Mouse (Mus musculus) C2C12 (cell line): ENCODE data around the gene Cnpy4. TPM values are rescaled to one million over a fixed set of nuclear protein-coding genes. Genes with fewer than 3 reads are reported as not detected.
"Not testable (repeated sequence)": the region's sequence is repeated elsewhere in the genome, so short reads cannot be mapped to it uniquely, and the experiment has no call there.

Experiments used
- H3K27me3 ChIP-seq: one replicate; pipeline ENCODE4 v1.6.1; 2011; ENCODE audit not compliant: control insufficient read depth, insufficient read depth, insufficient read length
- H3K36me3 ChIP-seq: one replicate; pipeline ENCODE4 v1.6.1; 2011; ENCODE audit not compliant: control insufficient read depth, insufficient read depth
- H3K4me3 ChIP-seq: one replicate; pipeline ENCODE4 v1.5.1; 2011; ENCODE audit warnings: mild to moderate bottlenecking, control low read depth; ENCODE audit not compliant: poor library complexity, insufficient read depth, severe bottlenecking
- H3K79me2 ChIP-seq: one replicate; pipeline ENCODE4 v1.6.1; 2011; ENCODE audit not compliant: control insufficient read depth, insufficient read depth
- H3K79me3 ChIP-seq: one replicate; pipeline ENCODE4 v1.6.1; 2011; ENCODE audit warnings: low read depth, control low read depth
- H3ac ChIP-seq: one replicate; pipeline ENCODE3; 2011; ENCODE audit warnings: low read depth; ENCODE audit not compliant: control insufficient read depth, insufficient read length
- CEBPB ChIP-seq: IDR thresholded peaks from one replicate; pipeline ENCODE4 v1.6.1; 2011; ENCODE audit warnings: low read depth, mild to moderate bottlenecking, control low read depth, moderate library complexity
- CTCF ChIP-seq: IDR thresholded peaks from one replicate; pipeline ENCODE4 v1.5.1; 2011; ENCODE audit not compliant: control insufficient read depth, insufficient read depth, insufficient read length
- FOSL1 ChIP-seq: IDR thresholded peaks from one replicate; pipeline ENCODE4 v1.8.0; 2011; ENCODE audit warnings: mild to moderate bottlenecking, low read length; ENCODE audit not compliant: poor library complexity, insufficient read depth, severe bottlenecking
- MAX ChIP-seq: IDR thresholded peaks from one replicate; pipeline ENCODE4 v1.6.1; 2011; ENCODE audit warnings: mild to moderate bottlenecking, control low read depth
- MYOD1 ChIP-seq: IDR thresholded peaks from one replicate; pipeline ENCODE4 v1.6.1; 2011; ENCODE audit warnings: low read depth; ENCODE audit not compliant: control insufficient read depth, insufficient read length
- MYOG ChIP-seq: IDR thresholded peaks from one replicate; pipeline ENCODE4 v1.6.1; 2011; ENCODE audit not compliant: control insufficient read depth, insufficient read length; ENCODE audit errors: extremely low read depth
- USF1 ChIP-seq: IDR thresholded peaks from one replicate; pipeline ENCODE4 v1.6.1; 2011; ENCODE audit warnings: low read depth, mild to moderate bottlenecking, control low read depth, moderate library complexity
- polyA plus RNA-seq: library from polyadenylated mRNA; unstranded; fragments of >200 nt; fragmentation: generic; extraction: Trizol; gene quantifications from one replicate; pipeline ENCODE4 v1.2.1, GENCODE M21; 2012; ENCODE audit warnings: missing spikeins

Cnpy4 gene
- polyA plus RNA-seq, 1 experiment: 23.0 TPM

GRCm38 (mm10) chr5:138195463-138195862 is 8.2 kb downstream of the Cnpy4 start:
- no peak for TF ChIP-seq MYOD1
- no peak for TF ChIP-seq CTCF
- no peak for TF ChIP-seq MYOG
- no peak for TF ChIP-seq USF1
- TF ChIP-seq FOSL1: no peak
- TF ChIP-seq CEBPB: no peak
- no peak for TF ChIP-seq MAX
- Histone ChIP-seq H3K4me3 (no peak overlapping the region), H3ac (no peak overlapping the region), H3K27me3 (no peaks in the 10 kb centered on the region), H3K79me3 (no peaks in the 10 kb centered on the region), H3K79me2 (no peaks in the 10 kb centered on the region), H3K36me3 (peaks cover 14% of the 10 kb centered on the region)

GRCm38 (mm10) chr5:138199576-138199975 is 12.3 kb downstream of the Cnpy4 start:
- TF ChIP-seq FOSL1: no peak
- no peak overlapping the region for H3ac ChIP-seq
- H3K79me2 ChIP-seq: no peaks in the 10 kb centered on the region
- H3K27me3 ChIP-seq: no peaks in the 10 kb centered on the region
- H3K79me3 ChIP-seq: no peaks in the 10 kb centered on the region
- H3K36me3 ChIP-seq: no peaks in the 10 kb centered on the region
- H3K4me3 ChIP-seq: no peak overlapping the region

GRCm38 (mm10) chr5:138202086-138202485 is 14.8 kb downstream of the Cnpy4 start:
- Histone ChIP-seq H3ac (no peak overlapping the region), H3K79me3 (no peaks in the 10 kb centered on the region), H3K4me3 (no peak overlapping the region), H3K36me3 (no peaks in the 10 kb centered on the region), H3K27me3 (no peaks in the 10 kb centered on the region), H3K79me2 (no peaks in the 10 kb centered on the region)
- no peak for TF ChIP-seq FOSL1
- no peak for TF ChIP-seq USF1
- TF ChIP-seq CTCF: no peak
- TF ChIP-seq MAX: no peak
- TF ChIP-seq MYOG: no peak
- TF ChIP-seq MYOD1: no peak
- TF ChIP-seq CEBPB: no peak

DNA sequence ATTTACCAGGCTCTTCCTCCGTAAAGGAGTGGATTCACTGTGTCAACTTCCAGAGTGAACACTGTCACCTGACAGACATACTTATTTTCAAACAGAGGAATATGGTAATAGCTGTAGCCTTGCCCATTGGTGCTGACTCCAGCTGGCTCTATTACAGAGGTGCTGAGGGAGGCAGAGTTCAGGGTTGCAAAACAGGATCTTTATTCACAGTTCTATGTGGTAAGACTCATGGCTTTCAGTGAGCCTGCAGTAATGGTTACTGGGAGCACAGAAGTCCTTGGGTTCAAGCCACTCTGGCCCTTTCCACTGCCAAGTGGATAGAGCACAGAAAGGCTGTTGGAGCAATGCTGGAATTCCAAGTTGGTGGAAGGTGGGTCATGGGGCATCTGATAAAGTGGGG is 20.0 kb downstream of the Cnpy4 start:
- TF ChIP-seq CEBPB (no peak), MYOG (no peak), CTCF (no peak), MAX (no peak), MYOD1 (no peak), USF1 (no peak), FOSL1 (no peak)
- H3K36me3 ChIP-seq: no peaks in the 10 kb centered on the region
- H3K27me3 ChIP-seq: no peaks in the 10 kb centered on the region
- H3ac ChIP-seq: no peak overlapping the region
- no peak overlapping the region for H3K4me3 ChIP-seq
- no peaks in the 10 kb centered on the region for H3K79me3 ChIP-seq
- no peaks in the 10 kb centered on the region for H3K79me2 ChIP-seq

DNA sequence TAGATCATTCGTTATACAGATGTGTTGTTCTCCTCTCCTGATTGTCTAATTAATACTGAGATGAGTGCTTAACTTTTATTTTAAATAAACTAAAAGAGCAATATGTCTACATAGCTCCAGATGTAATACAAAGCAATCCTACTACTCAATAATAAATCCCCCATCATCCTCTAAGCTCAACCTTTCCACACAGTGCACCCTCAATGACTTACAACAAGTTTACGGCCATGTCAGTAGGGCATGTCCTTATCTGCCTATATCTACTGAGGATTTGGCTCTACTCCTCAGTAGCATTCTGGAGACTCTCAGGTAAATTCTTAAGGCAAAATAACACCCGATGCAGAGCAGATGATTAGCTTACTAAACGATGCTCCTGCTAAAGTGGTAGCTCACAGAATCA is 20.6 kb downstream of the Cnpy4 start:
- Histone ChIP-seq H3K79me3 (no peaks in the 10 kb centered on the region), H3ac (no peak overlapping the region), H3K27me3 (no peaks in the 10 kb centered on the region), H3K79me2 (no peaks in the 10 kb centered on the region), H3K36me3 (no peaks in the 10 kb centered on the region), H3K4me3 (no peak overlapping the region)
- TF ChIP-seq MYOG: no peak
- no peak for TF ChIP-seq FOSL1
- TF ChIP-seq MAX: no peak
- no peak for TF ChIP-seq CEBPB
- TF ChIP-seq CTCF: no peak
- TF ChIP-seq MYOD1: no peak
- no peak for TF ChIP-seq USF1

DNA sequence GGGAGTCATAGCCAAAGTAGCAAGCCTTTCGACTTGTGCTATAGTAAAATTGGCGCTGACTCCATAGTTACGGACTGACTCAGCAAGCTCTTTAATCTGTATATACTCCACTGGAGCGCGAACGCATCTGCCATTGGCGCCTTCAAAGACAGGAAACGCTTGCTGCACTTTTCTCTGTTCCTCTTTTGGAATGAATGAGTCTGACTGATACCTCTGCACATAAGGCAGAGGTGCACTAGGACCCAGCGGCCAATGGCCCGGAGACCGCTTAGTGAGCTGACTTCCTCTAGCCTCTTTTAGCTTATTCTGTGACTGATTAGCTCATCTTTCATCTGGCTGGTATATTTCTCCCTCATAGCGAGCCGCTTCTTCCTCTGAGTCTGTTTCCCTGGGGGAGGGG is 29.3 kb downstream of the Cnpy4 start:
- H3K79me3 ChIP-seq, H3K27me3 ChIP-seq, H3K36me3 ChIP-seq, H3K4me3 ChIP-seq, H3K79me2 ChIP-seq, H3ac ChIP-seq: not testable (repeated sequence)
